Mouse (Mus musculus): Measurements from ENCODE around the gene Myo3b.
A peak's percentile ranks its signal among the peaks of the same experiment; 100 is the strongest.

Myo3b gene

DNA sequence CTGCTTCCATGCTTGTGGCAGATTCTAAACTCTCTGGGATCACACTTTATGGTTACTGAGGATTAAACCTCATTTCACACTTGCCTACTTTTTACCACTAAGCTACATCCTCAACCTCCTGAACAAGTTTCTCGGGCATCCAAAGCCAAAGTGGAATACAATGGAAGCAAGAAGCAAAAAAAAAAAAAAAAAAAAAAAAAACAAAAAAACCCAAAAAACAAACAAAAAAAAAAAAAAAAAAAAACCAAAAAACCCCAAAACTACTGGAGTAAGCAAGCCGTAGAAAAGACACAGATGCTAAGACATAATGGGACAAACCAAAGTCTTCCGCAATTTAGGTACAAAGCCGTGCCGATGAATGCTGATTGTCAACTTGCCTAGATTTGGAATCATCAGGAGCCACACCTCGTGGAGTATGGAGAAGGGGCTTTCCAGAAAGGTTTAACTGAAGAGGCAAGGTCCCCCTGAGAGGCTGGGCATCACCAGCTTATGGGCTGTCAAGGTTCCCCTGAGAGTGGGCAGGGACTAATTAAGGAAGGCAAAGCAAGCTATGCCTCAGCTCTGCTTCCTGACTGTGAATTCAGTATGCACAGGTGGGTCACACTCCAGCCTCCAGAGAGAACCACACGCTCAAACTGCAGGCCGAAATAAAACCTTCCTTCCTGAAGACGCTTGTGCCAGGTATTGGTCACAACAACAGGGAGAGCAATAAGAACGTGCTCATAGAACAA, 313.7 kb downstream of the Myo3b start:
- no peak for DNase-seq (ENCODE audit: low spot score)

DNA sequence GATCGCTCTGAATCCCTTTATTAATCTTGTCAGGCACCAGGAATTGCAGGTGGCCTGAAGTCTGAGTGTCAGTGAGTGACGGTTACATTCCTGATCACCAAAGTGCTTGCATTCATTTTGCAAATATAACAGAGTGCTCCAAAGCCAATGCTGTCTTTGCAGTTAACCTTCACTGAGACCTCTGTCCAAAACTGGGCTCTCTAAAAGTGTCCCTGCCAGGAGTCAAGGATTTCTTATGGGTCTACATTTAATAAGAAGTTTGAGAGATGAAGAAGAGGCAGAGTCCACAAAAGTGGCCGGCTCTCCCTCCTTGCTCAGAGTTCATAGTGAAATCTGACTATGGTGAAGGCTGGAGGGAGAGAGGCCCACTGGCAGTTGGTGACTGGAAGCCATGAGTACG, 315.1 kb downstream of the Myo3b start:
- DNase-seq (ENCODE audit: low spot score) = no peak

DNA sequence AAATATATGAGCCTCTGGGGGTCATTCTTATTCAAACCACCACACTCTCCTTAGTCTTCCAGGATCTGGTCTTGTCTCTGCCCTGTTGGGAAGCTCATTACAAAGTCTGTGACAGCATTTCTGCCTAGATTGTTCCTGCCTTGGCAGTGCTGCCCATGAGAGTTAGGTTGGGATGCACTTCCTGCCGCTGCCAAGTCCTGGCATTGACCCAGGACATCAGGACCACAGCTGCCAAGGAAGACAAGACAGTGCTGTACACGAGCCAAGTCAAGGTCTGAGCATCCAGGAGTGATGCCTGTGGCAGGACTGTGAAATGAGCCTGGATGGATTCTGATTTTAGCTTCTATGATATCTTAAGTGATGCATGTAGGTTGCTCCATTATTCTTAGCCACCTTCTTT, 316.1 kb downstream of the Myo3b start:
- DNase-seq (ENCODE audit: low spot score) = no peak

DNA sequence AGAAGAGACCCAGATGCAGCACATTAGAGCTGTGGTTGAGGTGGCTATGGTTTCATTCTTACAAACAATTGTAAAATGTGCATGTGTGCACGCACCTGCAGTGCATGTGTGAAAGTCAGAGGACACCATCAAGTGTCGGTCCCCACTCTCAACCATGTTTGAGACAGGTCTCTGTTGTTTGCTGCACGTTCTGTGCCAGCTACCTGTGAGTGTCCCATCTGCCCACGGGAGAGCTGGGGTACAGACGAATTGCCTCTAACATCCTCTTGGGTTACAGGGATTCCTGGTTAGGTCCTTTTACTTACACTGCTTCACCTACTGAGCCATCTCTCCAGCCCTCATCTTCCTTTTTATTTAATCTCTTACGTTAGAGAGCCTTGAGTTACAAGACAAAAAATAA, 330.5 kb downstream of the Myo3b start:
- no peak for DNase-seq (ENCODE audit: low spot score)

DNA sequence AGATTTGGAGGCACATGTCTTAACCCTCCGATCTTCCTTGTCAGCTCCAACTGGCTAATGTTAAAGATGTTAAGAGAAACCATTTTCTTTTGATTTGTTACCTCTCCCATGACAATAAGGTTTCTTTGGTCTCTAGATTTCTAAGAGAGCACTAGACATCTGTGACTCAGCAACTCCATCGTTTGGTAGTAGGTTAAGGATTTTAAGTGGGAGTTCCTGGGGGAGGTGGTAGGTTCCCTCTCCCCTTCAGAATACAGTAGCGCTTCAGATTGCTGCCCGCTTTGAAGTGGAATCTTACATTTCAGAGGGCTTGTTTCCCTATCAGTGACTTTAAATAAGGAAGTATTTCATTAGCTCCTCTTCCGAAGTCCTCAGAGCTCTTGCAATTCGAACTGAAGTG, 340.4 kb downstream of the Myo3b start:
- DNase-seq (ENCODE audit: low spot score) = no peak

DNA sequence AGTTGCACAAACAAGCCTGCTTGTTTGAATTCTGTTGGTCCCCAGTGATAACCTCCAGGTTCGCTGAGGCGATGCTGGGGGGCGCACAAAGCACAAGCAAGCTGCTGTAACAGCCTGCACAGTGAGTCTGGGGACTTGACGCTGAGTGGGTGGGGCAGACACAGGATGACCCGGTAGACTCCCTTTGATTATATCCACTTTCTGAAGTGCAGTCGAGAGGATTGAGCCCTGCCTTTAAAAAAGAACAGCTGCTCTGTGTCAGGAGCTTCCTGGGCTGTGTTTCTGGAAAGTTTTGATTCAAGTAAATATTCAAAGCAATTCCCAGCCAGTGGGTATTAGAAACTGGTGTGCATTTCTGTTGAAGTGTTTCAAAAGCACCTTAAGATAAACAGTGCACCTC, 341.0 kb downstream of the Myo3b start:
- DNase-seq (ENCODE audit: low spot score) = no peak

DNA sequence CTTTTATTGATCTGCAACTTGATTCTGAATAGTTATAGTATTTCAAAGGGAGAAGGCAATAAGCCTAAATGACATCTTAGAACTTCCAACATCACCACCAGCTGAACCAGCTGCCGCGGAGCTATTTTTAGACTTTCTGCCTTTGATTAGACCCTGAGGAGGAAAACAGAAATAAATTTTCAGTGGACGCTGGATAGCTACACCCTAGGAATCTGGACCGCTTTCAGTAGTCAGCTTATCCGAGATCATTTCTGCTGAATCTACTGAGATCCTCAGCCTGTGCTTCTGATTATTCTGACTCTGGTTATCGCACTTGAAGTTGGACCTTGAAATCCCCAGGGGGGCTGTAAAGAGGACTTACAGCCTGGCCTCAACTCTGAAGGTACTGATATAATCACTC, 349.7 kb downstream of the Myo3b start:
- no peak for DNase-seq (ENCODE audit: low spot score)

DNA sequence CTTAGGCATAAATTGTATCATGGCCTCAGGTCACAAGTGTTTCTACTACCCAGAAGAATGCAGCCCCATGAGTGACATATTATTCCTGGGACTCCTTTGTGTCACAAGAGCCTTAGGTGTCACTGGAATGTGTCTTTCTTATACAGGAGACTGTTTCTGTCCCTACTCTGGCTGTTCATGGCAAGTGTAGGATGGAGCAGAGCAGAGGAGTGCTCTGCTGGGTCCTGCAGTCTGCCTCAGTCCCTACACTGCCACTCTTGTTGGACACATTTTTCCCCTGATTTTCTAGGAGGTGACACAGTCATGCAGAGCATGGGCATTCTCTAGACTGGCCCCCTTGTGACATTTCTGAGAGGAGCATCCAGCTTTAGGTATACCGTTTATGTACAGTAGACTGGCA, 350.2 kb downstream of the Myo3b start:
- DNase-seq (ENCODE audit: low spot score) = no peak

DNA sequence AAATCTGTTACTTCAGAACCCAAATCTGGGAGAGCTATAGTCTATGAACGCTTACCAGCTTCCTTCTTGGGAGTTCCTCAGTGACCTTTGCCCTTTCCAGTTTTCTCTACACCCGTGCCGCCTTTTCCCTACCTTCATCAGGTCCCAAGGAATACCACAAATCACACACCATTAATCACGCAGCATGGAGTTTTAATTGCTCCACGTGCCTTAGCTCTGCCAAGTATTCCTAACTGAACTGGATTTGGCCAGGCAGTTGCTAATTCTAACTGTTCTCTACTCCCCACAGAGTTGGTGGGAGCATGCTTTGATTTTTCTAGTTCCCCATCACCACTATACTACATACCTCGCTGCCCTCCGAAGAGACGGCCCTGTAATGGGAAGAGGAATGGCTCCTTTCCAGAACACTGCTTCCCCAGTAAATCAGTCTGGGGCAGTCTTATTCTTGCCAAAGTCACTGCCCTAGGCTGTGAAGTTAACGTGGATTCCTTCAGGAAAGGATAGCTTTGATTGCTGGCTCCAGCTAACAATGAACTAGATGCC, 358.9 kb downstream of the Myo3b start:
- no peak for DNase-seq (ENCODE audit: low spot score)

DNA sequence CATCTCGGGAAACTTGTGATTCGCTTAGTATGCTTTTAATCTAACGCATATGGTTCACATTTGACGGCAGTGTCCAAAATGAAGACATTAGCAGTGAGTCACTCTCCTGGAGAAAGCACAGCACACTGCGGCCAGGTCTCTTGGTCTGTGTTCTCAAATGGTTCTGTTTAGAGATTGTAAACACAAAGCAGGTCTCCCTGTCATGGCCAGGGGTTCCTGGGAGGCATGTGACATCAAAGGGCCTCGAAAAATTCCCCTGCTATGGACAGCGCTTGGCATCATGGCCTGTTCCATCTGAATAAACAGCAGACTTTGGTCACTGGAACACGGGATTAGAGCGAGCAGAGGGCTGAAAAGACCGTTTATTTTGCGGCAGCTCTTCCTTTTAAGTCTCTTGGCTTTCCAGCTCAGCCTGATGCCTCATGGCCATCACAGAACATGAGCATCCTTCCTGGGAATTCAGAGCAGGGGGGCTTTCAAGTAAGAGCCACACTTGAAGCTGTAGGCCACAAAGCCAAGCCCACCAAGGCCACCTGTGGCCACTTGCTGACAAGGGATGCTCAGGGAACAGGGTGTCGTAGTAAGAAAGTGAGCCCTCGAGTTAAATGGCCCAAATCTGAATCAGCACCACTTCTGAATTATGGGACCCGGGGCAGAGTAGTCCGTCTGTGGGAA, 360.7 kb downstream of the Myo3b start:
- DNase-seq (ENCODE audit: low spot score) = no peak

DNA sequence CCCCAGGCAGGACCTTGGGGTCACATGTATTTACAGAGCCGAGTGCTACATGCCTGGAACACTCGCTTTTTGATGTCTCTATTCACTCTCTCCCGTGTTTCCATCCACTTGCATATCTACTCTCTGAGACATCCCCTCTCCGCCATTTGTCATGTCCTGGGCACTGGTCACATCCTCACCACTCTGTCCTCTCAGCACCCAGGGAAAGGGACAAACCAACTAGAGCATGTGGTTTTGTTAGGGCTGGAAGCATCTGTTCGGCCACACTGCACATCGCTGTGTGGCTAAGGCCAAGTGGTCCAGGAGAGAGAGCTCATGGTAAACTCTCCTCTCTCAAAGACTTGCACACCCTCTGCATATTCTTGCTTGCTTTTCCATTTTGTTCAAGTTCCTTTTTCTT, 361.4 kb downstream of the Myo3b start:
- DNase-seq (ENCODE audit: low spot score) = no peak

DNA sequence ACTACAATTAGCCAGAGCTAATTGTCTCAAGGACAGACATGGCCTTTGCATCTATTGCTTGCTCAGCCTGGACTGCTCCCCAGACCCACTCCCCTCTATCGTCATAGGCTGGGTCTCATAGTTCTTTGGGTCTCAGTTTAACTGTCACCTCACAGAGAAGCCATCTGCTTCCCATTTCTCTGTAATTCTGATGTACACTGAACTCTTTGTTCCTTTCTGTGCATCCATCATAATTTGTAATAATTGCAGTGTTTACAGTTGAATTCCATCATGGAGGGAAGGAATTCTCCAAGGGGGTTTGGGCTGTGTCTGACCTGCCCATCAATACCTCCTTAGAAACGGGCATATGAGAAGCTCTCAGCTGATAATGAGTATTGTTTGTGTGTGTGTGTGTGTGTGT, 365.4 kb downstream of the Myo3b start:
- no peak for DNase-seq (ENCODE audit: low spot score)

DNA sequence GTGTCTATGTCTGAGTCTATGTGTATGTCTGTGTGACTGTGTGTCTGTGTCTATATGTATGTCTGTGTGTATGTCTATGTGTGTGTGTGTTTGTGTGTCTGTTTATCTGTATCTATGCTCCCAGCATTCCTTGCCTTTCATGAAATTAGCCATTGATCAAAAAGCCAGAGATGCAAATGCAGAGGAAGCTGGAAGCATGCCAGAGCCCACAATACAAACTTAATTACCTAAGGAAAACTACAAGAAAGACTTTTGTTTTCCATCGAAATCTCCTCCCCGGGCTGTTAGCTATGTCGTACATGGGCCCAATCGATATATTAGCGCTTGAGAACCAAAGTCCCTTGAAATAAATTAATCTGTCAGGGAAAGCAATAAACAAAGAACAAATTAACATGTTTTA, 367.9 kb downstream of the Myo3b start:
- DNase-seq (ENCODE audit: low spot score) = no peak

DNA sequence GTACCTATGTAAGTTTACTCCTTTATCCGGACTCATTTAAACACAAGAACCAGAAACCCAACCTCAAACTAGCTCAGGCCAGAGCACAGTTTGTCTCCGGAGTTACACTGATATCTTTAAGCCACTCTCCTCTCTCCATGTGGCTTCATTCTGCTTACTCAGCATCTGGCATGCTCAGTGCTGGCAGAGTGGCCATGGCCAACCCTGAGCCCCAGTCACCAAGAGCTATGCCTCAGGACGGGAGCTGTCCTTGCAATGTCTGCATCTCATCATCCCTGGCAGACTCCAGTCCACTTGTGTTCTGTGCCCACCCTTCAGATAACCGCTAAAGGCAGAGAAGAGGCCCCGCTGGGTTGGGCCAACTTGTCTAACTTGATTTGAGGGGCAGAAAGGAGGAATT, 368.8 kb downstream of the Myo3b start:
- no peak for DNase-seq (ENCODE audit: low spot score)

DNA sequence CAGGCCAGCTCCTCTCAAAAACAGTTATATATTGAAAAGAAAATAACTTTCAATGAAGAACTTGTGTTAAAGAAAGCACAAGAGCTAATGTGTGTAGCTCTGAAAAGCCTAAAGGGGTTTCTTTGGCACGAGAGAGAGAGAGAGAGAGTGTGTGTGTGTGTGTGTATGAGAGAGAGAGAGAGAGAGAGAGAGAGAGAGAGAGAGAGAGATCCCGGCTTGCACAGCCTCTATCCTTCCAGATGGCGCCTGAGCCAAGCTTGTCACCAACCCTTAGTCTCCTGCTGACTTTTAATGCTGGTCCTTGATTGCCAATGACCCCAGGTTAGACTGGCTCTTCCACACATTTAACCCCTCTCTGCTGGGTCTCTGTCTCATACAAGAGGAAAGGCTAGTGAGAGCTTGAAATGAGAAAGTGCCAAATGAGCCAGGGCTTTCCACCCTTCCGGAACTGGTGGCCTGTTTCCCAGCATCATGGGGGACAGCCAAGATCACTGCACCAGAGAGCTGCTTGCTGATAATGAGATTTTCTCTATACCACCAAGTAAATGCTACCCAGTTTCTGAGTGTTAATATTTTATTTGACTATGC, 371.5 kb downstream of the Myo3b start:
- no peak for DNase-seq (ENCODE audit: low spot score)

DNA sequence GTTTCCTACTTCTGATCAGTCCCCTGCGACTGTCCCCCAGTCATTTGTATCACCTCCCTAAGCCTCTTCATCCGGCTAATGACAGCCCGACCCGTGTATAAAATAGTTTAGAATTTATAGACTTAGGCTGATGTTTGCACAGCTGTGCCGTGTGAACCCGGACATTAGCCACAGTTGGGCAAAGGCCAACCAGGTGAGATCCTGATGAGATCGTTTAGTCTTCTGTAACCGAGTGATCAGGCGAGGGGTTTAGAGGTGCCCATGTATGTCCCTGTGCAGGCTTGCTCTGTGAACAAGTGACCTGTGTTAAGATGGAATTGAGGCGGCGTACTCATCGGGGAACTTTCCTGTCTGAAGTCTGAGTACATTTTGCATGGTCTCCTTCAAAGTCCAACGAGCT, 373.4 kb downstream of the Myo3b start:
- DNase-seq (ENCODE audit: low spot score) = no peak

DNA sequence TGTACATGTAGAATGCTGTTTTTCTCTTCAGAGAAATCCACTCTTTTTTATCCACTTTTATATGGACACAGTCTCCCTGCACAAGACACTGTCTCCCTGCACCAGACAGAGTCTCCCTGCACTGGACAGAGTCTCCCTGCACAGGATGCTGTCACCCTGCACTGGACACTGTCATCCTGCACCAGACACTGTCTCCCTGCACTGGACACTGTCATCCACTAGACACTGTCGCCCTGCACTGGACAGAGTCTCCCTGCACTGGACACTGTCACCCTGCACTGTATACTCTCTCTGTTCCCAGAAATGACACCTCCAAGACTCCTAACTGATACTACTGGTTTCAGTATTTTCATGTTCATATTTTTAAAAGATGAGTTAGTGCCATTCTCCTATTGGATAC, 375.5 kb downstream of the Myo3b start:
- no peak for DNase-seq (ENCODE audit: low spot score)

DNA sequence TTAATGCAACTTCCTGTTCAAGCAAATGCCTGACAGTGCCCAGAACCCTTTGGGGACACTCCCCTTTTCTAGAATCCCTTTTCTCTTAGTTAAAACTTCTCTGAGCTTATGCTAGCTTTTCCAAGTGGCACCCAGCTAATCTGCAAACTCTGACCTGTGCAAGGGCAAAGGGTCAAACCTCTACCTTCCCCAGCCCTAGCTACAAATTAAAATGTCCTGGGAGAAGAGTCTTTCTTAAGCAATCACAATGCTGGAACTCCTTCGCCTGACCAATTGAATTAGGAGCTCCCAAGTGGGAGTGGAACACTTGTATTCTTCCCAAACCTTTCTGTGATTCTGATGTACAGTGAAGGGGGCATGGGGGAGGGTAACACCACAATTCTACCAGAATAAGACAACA, 376.6 kb downstream of the Myo3b start:
- DNase-seq (ENCODE audit: low spot score) = no peak

DNA sequence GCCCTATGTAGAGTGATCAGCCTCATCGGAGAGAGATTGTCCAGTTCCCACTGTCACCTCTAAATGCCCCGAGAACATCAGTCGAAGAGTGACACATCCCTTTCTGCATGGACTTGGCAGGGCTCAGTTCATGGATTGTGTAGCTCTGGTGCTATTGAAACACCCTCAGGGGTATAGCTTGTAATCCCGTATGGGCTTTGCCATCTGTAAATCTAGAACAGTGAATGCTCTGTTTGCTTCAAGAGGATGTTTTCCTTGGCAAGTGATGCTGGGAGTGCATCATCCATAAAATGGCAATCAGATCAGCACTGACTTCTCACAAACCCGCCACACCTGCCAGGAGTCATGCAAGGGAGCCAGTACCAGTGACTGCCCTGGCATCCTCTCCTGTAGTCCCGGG, 380.4 kb downstream of the Myo3b start:
- DNase-seq (ENCODE audit: low spot score) = no peak

DNA sequence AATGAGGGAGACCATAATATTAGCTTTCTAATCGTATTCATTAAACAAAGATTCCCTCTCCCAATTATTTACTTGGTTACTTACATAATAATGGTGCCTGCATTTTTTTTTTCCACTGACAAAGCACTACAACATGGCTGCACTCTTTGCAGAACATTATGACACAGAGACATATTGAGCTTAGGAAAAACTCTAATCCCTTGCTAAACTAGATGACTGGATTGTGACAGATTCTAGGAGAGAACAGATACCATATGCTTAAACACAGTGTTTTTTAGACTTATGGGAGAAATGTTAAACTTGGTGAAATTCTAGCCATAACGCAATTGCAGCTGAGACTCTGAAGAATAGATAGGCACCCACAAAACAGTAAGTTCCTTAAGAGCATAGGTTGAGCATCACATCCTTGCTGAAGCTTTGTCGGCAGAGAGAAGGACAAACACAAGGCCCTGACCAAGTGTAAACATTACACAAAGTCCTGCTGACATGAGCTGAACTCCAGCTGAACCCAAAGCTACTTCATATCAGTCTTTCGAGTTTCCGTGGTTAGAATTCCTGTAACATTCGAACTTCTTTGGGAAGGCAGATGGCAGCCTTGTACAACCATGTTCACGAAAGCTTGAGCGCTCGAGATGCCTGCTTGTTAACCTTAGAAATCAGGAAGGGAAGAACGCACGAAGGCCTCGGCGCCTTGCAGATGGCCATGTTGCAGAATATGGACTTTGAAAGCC, 382.4 kb downstream of the Myo3b start:
- DNase-seq (ENCODE audit: low spot score) = no peak

DNA sequence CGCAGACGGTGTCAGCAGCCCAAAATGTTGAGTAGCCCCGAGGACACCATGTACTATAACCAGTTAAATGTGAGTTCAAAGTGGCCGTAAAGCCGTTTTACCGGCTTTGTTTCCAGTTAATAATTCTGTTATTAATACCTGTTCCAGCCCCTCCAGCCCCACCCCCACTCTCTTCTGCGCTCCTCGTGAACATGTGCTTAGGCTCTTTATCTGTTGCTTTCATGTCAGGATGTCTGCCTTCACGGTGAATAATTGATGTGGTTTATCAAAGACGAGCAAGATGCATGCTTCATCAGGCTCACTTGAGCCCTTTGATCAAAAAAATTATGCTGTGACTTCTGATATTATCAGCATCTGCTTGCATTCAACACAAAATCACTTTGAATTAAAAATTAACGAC, 386.7 kb downstream of the Myo3b start:
- no peak for DNase-seq (ENCODE audit: low spot score)

DNA sequence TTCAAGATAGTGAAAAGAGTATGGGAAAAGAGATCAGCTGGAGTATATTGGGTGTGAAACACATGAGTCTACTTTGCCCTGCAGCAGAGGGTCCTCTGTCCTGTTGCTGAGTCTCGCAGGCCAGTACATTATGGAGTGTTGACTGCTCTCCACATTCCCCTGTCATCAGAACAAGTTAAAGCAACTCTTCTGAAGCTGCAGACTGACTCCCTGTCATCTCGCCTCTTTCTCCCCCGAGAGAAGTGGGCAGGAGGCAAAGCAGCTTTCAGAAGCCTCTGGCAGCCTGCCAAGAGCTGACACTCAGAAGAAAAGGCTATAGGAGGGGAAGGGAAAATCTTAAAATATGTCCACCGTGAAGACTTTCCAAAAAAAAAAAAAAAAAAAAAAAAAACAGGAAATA, 404.1 kb downstream of the Myo3b start:
- DNase-seq (ENCODE audit: low spot score) = peak; percentile 49

DNA sequence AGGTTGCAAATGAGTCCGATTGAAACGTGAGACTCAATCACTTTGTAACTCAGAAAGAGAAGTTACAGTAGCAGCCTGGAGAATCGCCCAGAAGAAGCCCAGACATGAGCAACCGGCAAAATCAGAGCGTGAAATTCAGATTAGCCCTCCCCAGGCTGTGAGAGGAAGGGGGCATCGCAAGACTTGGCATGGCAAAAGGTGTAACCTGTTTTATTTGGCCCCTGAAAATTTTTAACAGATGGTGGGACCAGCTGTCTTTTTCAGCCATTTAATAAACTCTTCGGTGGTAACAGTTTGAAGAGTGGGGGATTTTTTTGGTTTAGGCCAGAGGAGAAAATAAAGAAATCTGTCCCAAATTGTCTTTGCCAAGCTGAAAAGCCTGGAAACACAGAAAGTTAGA, 405.2 kb downstream of the Myo3b start:
- no peak for DNase-seq (ENCODE audit: low spot score)
